Comparison of ENCODE assay signal across 1 mouse cellular context in genomic region chr6:39580558-39580957, GRCm38 (mm10).
TF ChIP-seq lines count a peak whose summit lies in the region.

No protein-coding gene starts in this region.

TF ChIP-seq in myocyte, 11 proteins besides CTCF, POLR2A, EP300 and RAD21 (continued from another document):
- TF ChIP-seq MYOD1 (IDR thresholded peaks at IDR 0.05; ENCODE audit: control insufficient read depth in 1 of 3, insufficient read length in 2 of 3, low read depth in 2 of 3) = peak in 2 of 3 experiments; percentile 72 to 78
- no peak for TF ChIP-seq TCF12 (IDR thresholded peaks at IDR 0.05; ENCODE audit: insufficient read depth, poor library complexity, severe bottlenecking)
